Mouse (Mus musculus): Measurements from ENCODE around the gene Zscan4-ps2. TPM values are rescaled to one million over a fixed set of nuclear protein-coding genes. Genes with fewer than 3 reads are reported as not detected.
"Not testable (repeated sequence)": the region's sequence is repeated elsewhere in the genome, so short reads cannot be mapped to it uniquely, and the experiment has no call there.

Gene Zscan4-ps2
- polyA plus RNA-seq (2011; ENCODE audit: insufficient read depth, insufficient read length, low replicate concordance, missing spikeins), result not detected in 2 replicates

GRCm38 (mm10) chr7:11514010-11514409 is at the start of gene Zscan4-ps2:
Gene Zscan4-ps2 (plus strand): TSS chr7:11514310.
- H3K4me1 ChIP-seq (ENCODE audit: control insufficient read depth, insufficient read depth, low read length); H3K27ac ChIP-seq (ENCODE audit: control insufficient read depth, insufficient read depth, low read depth, low read length, poor library complexity); H3K4me3 ChIP-seq (replicated peaks; ENCODE audit: control insufficient read depth, low read depth, low read length): not testable (repeated sequence)
- 80% methylated on average over 1 of the region's 1 CpGs for WGBS

Other genes with a start within 250 kb of the Zscan4-ps2 start
- not detected in 2 replicates for gene Zscan4e, start 203.6 kb upstream of the Zscan4-ps2 start, polyA plus RNA-seq (2011; ENCODE audit: insufficient read depth, insufficient read length, low replicate concordance, missing spikeins)
- gene Zscan4f, start 116.4 kb upstream of the Zscan4-ps2 start, polyA plus RNA-seq (2011; ENCODE audit: insufficient read depth, insufficient read length, low replicate concordance, missing spikeins), result not detected in 2 replicates
- not detected in 2 replicates for gene Zscan4-ps3, start 95.0 kb downstream of the Zscan4-ps2 start, polyA plus RNA-seq (2011; ENCODE audit: insufficient read depth, insufficient read length, low replicate concordance, missing spikeins)
- gene Vmn1r72, start 165.8 kb downstream of the Zscan4-ps2 start, polyA plus RNA-seq (2011; ENCODE audit: insufficient read depth, insufficient read length, low replicate concordance, missing spikeins), result not detected in 2 replicates
- not detected in 2 replicates for gene Vmn1r73, start 216.0 kb downstream of the Zscan4-ps2 start, polyA plus RNA-seq (2011; ENCODE audit: insufficient read depth, insufficient read length, low replicate concordance, missing spikeins)